Mouse (Mus musculus): Measurements from ENCODE around the gene Fam53a. TPM values are rescaled to one million over a fixed set of nuclear protein-coding genes. Genes with fewer than 3 reads are reported as not detected.

Fam53a gene
- total RNA-seq, 2 experiments from 2014 or later: 57.4 to 66.2 TPM

Other genes with a start within 250 kb of the Fam53a start
- not detected for gene Nkx1-1, start 195.7 kb downstream of the Fam53a start, total RNA-seq (2021)
- under 1 TPM; 0.34 to 0.38 TPM for gene Gm9903, start 290 bp upstream of the Fam53a start, total RNA-seq (2021)
- gene Slbp, start 22.9 kb upstream of the Fam53a start, total RNA-seq (2021): 1 to 10 TPM; 5.7 to 8.1 TPM
- 1 to 10 TPM; 1.3 to 1.7 TPM for gene Tacc3, start 28.5 kb upstream of the Fam53a start, total RNA-seq (2021)
- 1 to 10 TPM; 8.4 TPM for gene Tmem129, start 28.8 kb upstream of the Fam53a start, total RNA-seq (2021)
- 1 to 10 TPM; 3.5 to 5.7 TPM for gene Fgfr3, start 92.0 kb upstream of the Fam53a start, total RNA-seq (2021)
- 10 to 100 TPM; 71.4 to 74.5 TPM for gene Letm1, start 153.2 kb upstream of the Fam53a start, total RNA-seq (2021)
- 10 to 100 TPM in 1 of 2 experiments, 1 to 10 TPM in 1; 8.4 to 11.2 TPM for gene Nsd2, start 191.1 kb upstream of the Fam53a start, total RNA-seq (2021)

Data from gastrocnemius, adult 18-20 months (tissue).